Mouse (Mus musculus): ENCODE results near the gene 2510039O18Rik. TPM values are rescaled to one million over a fixed set of nuclear protein-coding genes. Genes with fewer than 3 reads are reported as not detected.

2510039O18Rik gene
- polyA plus RNA-seq (2014; fragmentation: Illumina TruSeq; extraction: RNeasy Lipid Tissue Mini Kit (QIAGEN cat#74804); ENCODE audit: low replicate concordance) = 11.4 TPM

DNA sequence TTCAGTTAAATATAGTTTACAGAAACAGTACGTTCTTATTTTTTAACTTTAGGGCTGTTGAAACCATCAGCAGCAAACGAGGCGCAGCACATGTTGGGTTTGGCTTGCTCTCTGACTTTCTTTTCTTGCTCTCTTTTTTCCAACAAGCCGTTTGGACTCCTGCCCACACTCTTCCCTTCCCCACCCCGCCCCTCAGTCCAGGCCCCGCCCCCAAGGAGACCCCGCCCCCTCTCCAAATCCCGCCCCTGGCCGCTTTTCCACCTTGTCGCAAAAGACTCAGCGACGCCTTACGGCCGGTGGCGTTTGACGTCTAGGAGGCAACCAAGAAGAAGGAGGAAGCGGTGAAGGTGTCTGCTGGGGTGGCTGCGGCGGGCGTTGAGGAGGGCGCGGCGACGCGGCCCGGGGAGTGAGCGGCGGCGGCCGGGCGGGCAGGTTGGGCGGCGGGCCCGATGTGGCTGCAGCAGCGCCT is at the start of gene 2510039O18Rik:
TSS of gene 2510039O18Rik (plus strand) at position 320 of the 469 bp plus-strand sequence.

DNA sequence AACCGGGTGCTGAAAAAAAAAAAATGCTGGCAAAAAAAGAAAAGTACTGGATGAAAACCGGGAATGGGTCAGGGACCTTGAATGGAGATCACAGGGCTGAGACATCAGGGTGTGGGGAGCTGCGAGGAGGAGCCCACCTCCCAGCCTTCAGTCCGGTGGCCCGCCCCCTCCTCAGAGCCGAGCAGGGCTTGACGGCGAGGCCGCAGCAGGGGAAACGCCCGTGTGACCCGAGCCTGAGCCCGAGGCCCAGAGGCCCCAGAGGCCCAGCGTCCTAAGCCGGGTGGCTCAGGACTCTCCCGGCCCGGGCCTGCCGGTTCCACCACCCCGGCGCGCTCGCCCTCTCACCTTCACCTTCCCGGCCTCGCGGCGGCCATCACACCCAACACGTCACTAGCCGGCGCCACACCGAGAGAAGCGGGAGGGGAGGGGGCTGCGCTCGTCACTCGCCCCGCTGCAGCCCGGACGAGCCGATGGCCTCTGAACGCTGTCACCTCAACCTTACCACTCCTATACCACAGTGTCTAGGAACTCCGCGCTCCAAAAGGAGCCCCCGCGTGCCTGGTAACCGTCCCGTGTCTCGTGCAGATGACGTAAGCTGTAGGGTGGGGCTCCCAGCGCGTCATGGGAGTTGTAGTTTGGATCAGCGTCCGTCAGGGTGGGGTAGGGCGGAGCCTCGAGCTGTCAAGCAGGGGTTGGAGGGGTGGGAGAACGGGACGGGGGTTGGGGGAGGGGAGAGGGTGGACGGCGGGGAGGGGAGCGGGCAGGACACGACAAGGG is 36.2 kb upstream of the 2510039O18Rik start, which contains the start of gene Mfn2:
TSS of gene Mfn2 (minus strand) at position 392 of the 777 bp plus-strand sequence.

DNA sequence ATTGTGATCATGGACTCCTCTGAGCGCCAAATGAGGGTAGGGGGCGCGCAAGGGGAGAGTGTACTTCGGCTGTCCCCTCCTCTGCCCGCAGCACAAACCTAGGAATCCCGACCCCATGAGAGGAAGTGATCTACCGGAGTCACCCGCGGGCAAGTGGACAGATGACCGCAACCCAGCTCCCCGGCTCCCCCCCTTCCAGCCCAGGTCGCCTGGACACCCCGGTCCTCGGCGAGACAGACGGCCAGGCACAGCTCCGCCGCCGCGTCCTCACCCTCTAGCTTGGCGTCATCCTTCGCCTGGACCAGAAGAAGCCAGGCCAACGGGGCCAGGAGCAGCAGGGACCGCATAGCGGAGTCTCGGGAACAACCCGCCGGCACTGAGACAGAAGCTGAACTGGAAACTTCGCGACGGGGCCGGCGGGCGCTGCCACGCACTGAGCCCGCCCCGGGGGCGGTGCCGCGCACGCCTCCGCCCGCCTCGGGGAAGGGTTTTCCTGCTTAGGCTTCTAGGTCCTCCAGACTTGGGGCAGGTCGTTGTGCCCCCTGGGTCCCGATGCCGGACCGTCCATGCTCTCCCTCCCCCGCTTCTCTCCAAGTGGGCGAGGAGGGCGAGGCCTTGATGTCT is 4.3 kb upstream of the 2510039O18Rik start, which contains the start of gene Plod1:
TSS of gene Plod1 (minus strand) at position 437 of the 624 bp plus-strand sequence.

DNA sequence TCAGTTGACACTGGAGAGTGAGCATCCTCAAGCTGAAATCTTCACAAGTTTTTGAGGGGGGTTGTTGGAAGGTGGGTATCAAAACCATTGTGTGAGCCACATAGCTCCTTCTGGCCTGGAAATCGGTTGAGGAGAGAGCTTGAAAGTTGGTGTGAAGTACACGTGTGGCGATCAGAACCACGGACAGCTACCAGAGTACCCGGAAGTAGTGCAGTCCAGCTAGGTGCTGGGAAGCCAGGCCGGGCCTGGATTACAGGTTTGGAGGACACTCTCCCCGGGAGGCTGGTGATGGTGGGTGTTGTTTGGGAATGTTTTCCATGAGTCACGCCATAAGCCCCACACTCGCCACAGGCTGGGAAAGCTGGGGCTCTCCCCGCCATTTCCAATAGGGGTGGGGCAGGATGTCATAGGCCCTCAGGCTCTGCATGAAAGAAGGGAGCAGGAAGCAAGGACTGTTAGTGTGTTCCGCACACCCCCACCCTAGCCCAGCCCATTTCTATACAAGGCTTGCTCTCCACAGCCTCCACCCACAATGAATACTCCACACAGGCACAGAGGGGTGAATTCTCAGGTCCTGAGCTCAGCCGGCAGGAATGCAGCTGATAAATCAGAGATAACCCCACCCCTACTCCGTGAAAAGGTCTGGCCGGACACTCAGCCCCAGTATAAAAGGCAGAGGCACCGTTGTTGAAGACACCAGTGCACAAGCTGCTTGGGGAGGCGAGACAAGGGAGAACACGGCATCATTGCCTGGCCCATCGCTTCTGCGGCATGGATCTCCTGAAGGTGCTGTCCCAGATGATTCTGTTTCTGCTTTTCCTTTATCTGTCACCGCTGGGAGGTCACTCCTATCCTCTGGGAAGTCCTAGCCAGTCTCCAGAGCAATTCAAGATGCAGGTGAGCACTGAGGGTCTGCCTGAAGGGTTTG is 44.8 kb downstream of the 2510039O18Rik start, which contains the start of gene Nppb:
TSS of gene Nppb (plus strand) at position 584 of the 928 bp plus-strand sequence.

Other genes with a start within 250 kb of the 2510039O18Rik start
- not detected for gene Zfp534, start 238.3 kb upstream of the 2510039O18Rik start, polyA plus RNA-seq (2014; fragmentation: Illumina TruSeq; extraction: RNeasy Lipid Tissue Mini Kit (QIAGEN cat#74804); ENCODE audit: low replicate concordance)
- 106 TPM for gene Zfp984, start 131.1 kb upstream of the 2510039O18Rik start, polyA plus RNA-seq (2014; fragmentation: Illumina TruSeq; extraction: RNeasy Lipid Tissue Mini Kit (QIAGEN cat#74804); ENCODE audit: low replicate concordance)
- gene Zfp933, start 92.5 kb upstream of the 2510039O18Rik start, polyA plus RNA-seq (2014; fragmentation: Illumina TruSeq; extraction: RNeasy Lipid Tissue Mini Kit (QIAGEN cat#74804); ENCODE audit: low replicate concordance) = 18.8 TPM
- not detected for gene Miip, start 72.1 kb upstream of the 2510039O18Rik start, polyA plus RNA-seq (2014; fragmentation: Illumina TruSeq; extraction: RNeasy Lipid Tissue Mini Kit (QIAGEN cat#74804); ENCODE audit: low replicate concordance)
- 5.2 TPM for gene Fv1, start 71.9 kb upstream of the 2510039O18Rik start, polyA plus RNA-seq (2014; fragmentation: Illumina TruSeq; extraction: RNeasy Lipid Tissue Mini Kit (QIAGEN cat#74804); ENCODE audit: low replicate concordance)
- gene Mfn2, start 36.2 kb upstream of the 2510039O18Rik start, polyA plus RNA-seq (2014; fragmentation: Illumina TruSeq; extraction: RNeasy Lipid Tissue Mini Kit (QIAGEN cat#74804); ENCODE audit: low replicate concordance) = 18.8 TPM
- 0.52 TPM for gene Plod1, start 4.1 kb upstream of the 2510039O18Rik start, polyA plus RNA-seq (2014; fragmentation: Illumina TruSeq; extraction: RNeasy Lipid Tissue Mini Kit (QIAGEN cat#74804); ENCODE audit: low replicate concordance)
- gene Nppb, start 44.9 kb downstream of the 2510039O18Rik start, polyA plus RNA-seq (2014; fragmentation: Illumina TruSeq; extraction: RNeasy Lipid Tissue Mini Kit (QIAGEN cat#74804); ENCODE audit: low replicate concordance) = not detected
- not detected for gene Nppa, start 59.8 kb downstream of the 2510039O18Rik start, polyA plus RNA-seq (2014; fragmentation: Illumina TruSeq; extraction: RNeasy Lipid Tissue Mini Kit (QIAGEN cat#74804); ENCODE audit: low replicate concordance)
- gene Clcn6, start 97.9 kb downstream of the 2510039O18Rik start, polyA plus RNA-seq (2014; fragmentation: Illumina TruSeq; extraction: RNeasy Lipid Tissue Mini Kit (QIAGEN cat#74804); ENCODE audit: low replicate concordance) = 0.63 TPM
- gene Mthfr, start 98.2 kb downstream of the 2510039O18Rik start, polyA plus RNA-seq (2014; fragmentation: Illumina TruSeq; extraction: RNeasy Lipid Tissue Mini Kit (QIAGEN cat#74804); ENCODE audit: low replicate concordance) = 0.78 TPM
- 3.7 TPM for gene Agtrap, start 147.1 kb downstream of the 2510039O18Rik start, polyA plus RNA-seq (2014; fragmentation: Illumina TruSeq; extraction: RNeasy Lipid Tissue Mini Kit (QIAGEN cat#74804); ENCODE audit: low replicate concordance)
- 1.0 TPM for gene Mad2l2, start 189.5 kb downstream of the 2510039O18Rik start, polyA plus RNA-seq (2014; fragmentation: Illumina TruSeq; extraction: RNeasy Lipid Tissue Mini Kit (QIAGEN cat#74804); ENCODE audit: low replicate concordance)
- gene Draxin, start 189.8 kb downstream of the 2510039O18Rik start, polyA plus RNA-seq (2014; fragmentation: Illumina TruSeq; extraction: RNeasy Lipid Tissue Mini Kit (QIAGEN cat#74804); ENCODE audit: low replicate concordance) = not detected
- gene Fbxo6, start 211.2 kb downstream of the 2510039O18Rik start, polyA plus RNA-seq (2014; fragmentation: Illumina TruSeq; extraction: RNeasy Lipid Tissue Mini Kit (QIAGEN cat#74804); ENCODE audit: low replicate concordance) = 0.41 TPM
- 0.82 TPM for gene Fbxo44, start 219.6 kb downstream of the 2510039O18Rik start, polyA plus RNA-seq (2014; fragmentation: Illumina TruSeq; extraction: RNeasy Lipid Tissue Mini Kit (QIAGEN cat#74804); ENCODE audit: low replicate concordance)
- gene Fbxo2, start 219.7 kb downstream of the 2510039O18Rik start, polyA plus RNA-seq (2014; fragmentation: Illumina TruSeq; extraction: RNeasy Lipid Tissue Mini Kit (QIAGEN cat#74804); ENCODE audit: low replicate concordance) = not detected